Mouse (Mus musculus): ENCODE measurements around the gene Cdh23.

GRCm38 (mm10) chr10:60696390-60696789 lies at the start of gene Cdh23:
- TF ChIP-seq CTCF (IDR thresholded peaks at IDR 0.05): no peak
- TF ChIP-seq EP300 (IDR thresholded peaks at IDR 0.05): no peak

Data from lung, postnatal 0 days (tissue).